ENCODE assay signal across 8 mouse cellular contexts in genomic region chr2:118539881-118540516, GRCm38 (mm10). TPM values are rescaled to one million over a fixed set of nuclear protein-coding genes. Genes with fewer than 3 reads are reported as not detected.
DNase-seq lines count a peak whose midpoint lies in the region; ATAC-seq and TF ChIP-seq lines count a peak whose summit lies in the region.

No protein-coding gene starts in this region.

- 0 out of 2 replicates have a peak, but pooled peaks have one; percentile 49 for TF ChIP-seq EP300 in heart, adult 2 months (IDR thresholded peaks at IDR 0.05; ENCODE audit: insufficient read depth, low read depth, low read length)

- no peak for ATAC-seq in erythroid progenitor cell, adult 5-6 weeks (replicated peaks; ENCODE audit: low FRiP score, poor library complexity, severe bottlenecking)
- ATAC-seq in forebrain, embryonic 14.5 days, result no peak

- peaks cover 4% of the 10 kb centered on the region; the same call in 1 of the 2 replicates for H3K36me3 ChIP-seq in heart, adult 2 months (ENCODE audit: control insufficient read depth, insufficient read depth, low read length)
- H3K36me3 ChIP-seq in forebrain, embryonic 14.5 days (ENCODE audit: control insufficient read depth, insufficient read depth, low read length), result no peaks in the 10 kb centered on the region

- H3K4me3 ChIP-seq in layer of hippocampus, adult 2 months, result no peak overlapping the region
- no peak overlapping the region for H3K4me3 ChIP-seq in heart, adult 2 months
- no peak overlapping the region for H3K4me3 ChIP-seq in forebrain, embryonic 14.5 days (ENCODE audit: low read depth, low read length)

- intact Hi-C loops in heart, adult 2 months (cut with DNase I), result loop anchor here (2.0 kb wide), 1 partner anchor 29 kb away; no protein-coding TSS in a partner anchor

- H3K9ac ChIP-seq in heart, adult 2 months (ENCODE audit: low read depth, low read length), result peak overlapping the region; percentile 5; the same call in 1 of the 2 replicates
- H3K9ac ChIP-seq in forebrain, embryonic 14.5 days (ENCODE audit: low read length), result no peak overlapping the region

- no peak for DNase-seq in layer of hippocampus, adult 2 months (ENCODE audit: low spot score in 2 of 2)
- no peak for DNase-seq in layer of hippocampus, adult 8-10 months (ENCODE audit: low spot score in 2 of 2)
- DNase-seq in heart, adult 2 months, result peak; percentile 59 to 68
- peak; percentile 73 for DNase-seq in kidney, adult 9 months
- peak; percentile 64 for DNase-seq in lung, postnatal 25 days (ENCODE audit: low spot score)
- DNase-seq in thymus, postnatal 14 days, result no peak
- DNase-seq in forebrain, embryonic 14.5 days (ENCODE audit: low spot score), result no peak

- peak overlapping the region; percentile 72 for H3K27ac ChIP-seq in layer of hippocampus, adult 2 months
- H3K27ac ChIP-seq in heart, adult 2 months, result peak overlapping the region; percentile 95
- no peak overlapping the region for H3K27ac ChIP-seq in forebrain, embryonic 14.5 days (ENCODE audit: low read depth, low read length)

- WGBS in heart, adult 2 months, result 2% methylated on average over 9 of the region's 9 CpGs
- 52% methylated on average over 9 of the region's 9 CpGs for WGBS in forebrain, embryonic 14.5 days

- H3K79me2 ChIP-seq in heart, adult 2 months (replicated peaks; ENCODE audit: control insufficient read depth, insufficient read depth, low read length), result no peaks in the 10 kb centered on the region

- TF ChIP-seq POLR2A in heart, adult 2 months (IDR thresholded peaks at IDR 0.05; ENCODE audit: insufficient read depth, low read depth, low read length), result peak; percentile 14; the same call in 1 of the 2 replicates

- no peaks in the 10 kb centered on the region for H3K27me3 ChIP-seq in heart, adult 2 months (ENCODE audit: control insufficient read depth, insufficient read depth, low read length)
- no peaks in the 10 kb centered on the region for H3K27me3 ChIP-seq in forebrain, embryonic 14.5 days (replicated peaks; ENCODE audit: control insufficient read depth, insufficient read depth, low read length)

- TF ChIP-seq CTCF in layer of hippocampus, adult 2 months (conservative IDR thresholded peaks at IDR 0.05), result no peak
- peak; percentile 30; the same call in 1 of the 2 replicates for TF ChIP-seq CTCF in heart, adult 2 months (IDR thresholded peaks at IDR 0.05)

- H3K4me2 ChIP-seq in forebrain, embryonic 14.5 days (ENCODE audit: low read length), result no peak overlapping the region

- H3K4me1 ChIP-seq in heart, adult 2 months (ENCODE audit: control insufficient read depth, insufficient read depth, low read length), result peaks cover 27% of the 10 kb centered on the region
- peaks cover 12% of the 10 kb centered on the region for H3K4me1 ChIP-seq in forebrain, embryonic 14.5 days (ENCODE audit: control insufficient read depth, insufficient read depth, low read length)

- no peaks in the 10 kb centered on the region for H3K9me3 ChIP-seq in forebrain, embryonic 14.5 days (replicated peaks; ENCODE audit: control insufficient read depth, low read length)

RNA-seq across cellular contexts. Expression of gene Bmf, which starts 9.5 kb away (rescaled TPM):
- total RNA-seq in layer of hippocampus, adult 2 months (2021), result 1 to 10 TPM; 1.9 to 2.8 TPM
- total RNA-seq in layer of hippocampus, adult 8-10 months (2022), result 1 to 10 TPM; 2.0 to 8.6 (median 4.1) TPM
- 1 to 10 TPM; 5.5 to 7.0 TPM for total RNA-seq in heart, adult 2 months (2021)
- polyA plus RNA-seq in heart, adult 2 months (2012; rRNA removed), result 2.9 and 5.7 TPM in 2 replicates
- total RNA-seq in erythroid progenitor cell, adult 5-6 weeks (2015; ENCODE audit: low replicate concordance), result 2.1 and 3.2 TPM in 2 replicates
- 1.0 and 5.9 TPM in 2 replicates for total RNA-seq in erythroid progenitor cell, adult 5-6 weeks (2017; ENCODE audit: low replicate concordance)
- polyA plus RNA-seq in forebrain, embryonic 14.5 days (2014; fragmentation: Nextera tagmentation; extraction: Ambion mirVana), result 2.8 and 3.0 TPM in 2 replicates

RNA-seq across cellular contexts. Expression of gene Bub1b, which starts 58.0 kb away (rescaled TPM):
- total RNA-seq in layer of hippocampus, adult 2 months (2021), result 1 to 10 TPM; 2.0 to 2.1 TPM
- total RNA-seq in layer of hippocampus, adult 8-10 months (2022), result 1 to 10 TPM; 2.1 to 3.3 (median 2.3) TPM
- total RNA-seq in heart, adult 2 months (2021), result 1 to 10 TPM in 1 of 2 experiments, under 1 TPM in 1; 0.65 to 1.8 TPM
- polyA plus RNA-seq in heart, adult 2 months (2012; rRNA removed), result 0.25 and 1.1 TPM in 2 replicates
- 118 and 120 TPM in 2 replicates for total RNA-seq in erythroid progenitor cell, adult 5-6 weeks (2015; ENCODE audit: low replicate concordance)
- total RNA-seq in erythroid progenitor cell, adult 5-6 weeks (2017; ENCODE audit: low replicate concordance), result 270 and 278 TPM in 2 replicates
- polyA plus RNA-seq in forebrain, embryonic 14.5 days (2014; fragmentation: Nextera tagmentation; extraction: Ambion mirVana), result 40.9 and 47.5 TPM in 2 replicates

Comparison
In these comparisons a context has a peak if more than half of its experiments do, and no peak if none do; other contexts are left out.
1. DNase-seq: peak in heart, adult 2 months (2 of 2), kidney, adult 9 months (single experiment) and lung, postnatal 25 days (single experiment); none in layer of hippocampus, adult 2 months (0 of 2), layer of hippocampus, adult 8-10 months (0 of 2), thymus, postnatal 14 days (single experiment) and forebrain, embryonic 14.5 days (single experiment).
2. RNA of gene Bub1b, which starts 58.0 kb away (total RNA-seq): 118 to 278 TPM in erythroid progenitor cell, adult 5-6 weeks; 2.1 to 3.3 TPM in layer of hippocampus, adult 8-10 months, 2.0 to 2.1 TPM in layer of hippocampus, adult 2 months and 0.65 to 1.8 TPM in heart, adult 2 months; every median in the first group is over 10 times any median in the second.